Mouse (Mus musculus) midbrain, embryonic 14.5 days (tissue): ENCODE data around the gene Dpf3. TPM values are rescaled to one million over a fixed set of nuclear protein-coding genes. Genes with fewer than 3 reads are reported as not detected.

ENCODE experiments used
- ATAC-seq: fragments of 200-750 bp; cut with Nextera tagmentation; 2 replicates; pipeline ENCODE4 v1.8.0; 2017; ENCODE audit warnings: moderate number of reproducible peaks, moderate library complexity; ENCODE audit not compliant: low FRiP score, low TSS enrichment
- DNase-seq: peaks from one replicate; pipeline ENCODE4 v3.0.0-alpha.2; 2015
- H3K27ac ChIP-seq: fragments of 300-500 bp; sonication (generic); replicated peaks from 2 replicates; pipeline ENCODE4 v1.5.1; 2014; ENCODE audit warnings: mild to moderate bottlenecking, low read depth, low read length, moderate library complexity
- H3K27me3 ChIP-seq: fragments of 300-500 bp; sonication (generic); 2 replicates; pipeline ENCODE4 v1.6.1; 2014; ENCODE audit warnings: low read length, control low read depth, mixed read lengths; ENCODE audit not compliant: control insufficient read depth, insufficient read depth
- H3K36me3 ChIP-seq: fragments of 300-500 bp; sonication (generic); 2 replicates; pipeline ENCODE4 v1.6.1; 2014; ENCODE audit warnings: low read length, control low read depth; ENCODE audit not compliant: control insufficient read depth, insufficient read depth
- H3K4me1 ChIP-seq: fragments of 300-500 bp; sonication (generic); 2 replicates; pipeline ENCODE4 v1.6.1; 2014; ENCODE audit warnings: mild to moderate bottlenecking, antibody characterized with exemption, low read length, control low read depth; ENCODE audit not compliant: control insufficient read depth, insufficient read depth
- H3K4me2 ChIP-seq: fragments of 300-500 bp; sonication (generic); 2 replicates; pipeline ENCODE4 v1.6.1; 2014; ENCODE audit warnings: mild to moderate bottlenecking, low read length, moderate library complexity
- H3K4me3 ChIP-seq: fragments of 300-500 bp; sonication (generic); replicated peaks from 2 replicates; pipeline ENCODE4 v1.5.1; 2014; ENCODE audit warnings: low read depth, low read length
- H3K9ac ChIP-seq: fragments of 300-500 bp; sonication (generic); replicated peaks from 2 replicates; pipeline ENCODE4 v1.6.1; 2014; ENCODE audit warnings: mild to moderate bottlenecking, low read length, moderate library complexity
- H3K9me3 ChIP-seq: fragments of 300-500 bp; sonication (generic); 2 replicates; pipeline ENCODE4 v1.6.1; 2016; ENCODE audit warnings: low read length, control low read depth, mixed read lengths; ENCODE audit not compliant: control insufficient read depth
- WGBS: fragments of 180-500 bp; shearing (Covaris S2); extraction: QIAGEN DNeasy Blood & Tissue Kit; methylation state at CpG from one replicate; pipeline ENCODE4 v1.1.7; 2014; 5-methylcytosine and 5-hydroxymethylcytosine counted together
- polyA plus RNA-seq: library from polyadenylated mRNA; unstranded; fragments of >200 nt; fragmentation: Nextera tagmentation; extraction: Ambion mirVana; gene quantifications from 2 replicates; pipeline ENCODE4 v1.2.1, GENCODE M21; 2014

Gene Dpf3
- polyA plus RNA-seq, 1 experiment from 2014 or later, result 30.1 TPM

GRCm38 (mm10) chr12:83330056-83330455 lies 157.5 kb downstream of the Dpf3 start:
- 83% methylated on average over 7 of the region's 7 CpGs for WGBS
- 0 out of 2 replicates have a peak, but pooled peaks cover 3% of the 10 kb centered on the region for H3K4me1 ChIP-seq
- no peak overlapping the region for H3K4me3 ChIP-seq
- no peaks in the 10 kb centered on the region for H3K27me3 ChIP-seq
- no peaks in the 10 kb centered on the region for H3K36me3 ChIP-seq
- H3K4me2 ChIP-seq, result no peak overlapping the region
- ATAC-seq (no peak), DNase-seq (no peak)
- no peak overlapping the region for H3K27ac ChIP-seq
- H3K9me3 ChIP-seq, result no peaks in the 10 kb centered on the region
- no peak overlapping the region for H3K9ac ChIP-seq

GRCm38 (mm10) chr12:83328899-83329298 lies 158.6 kb downstream of the Dpf3 start:
- ATAC-seq (no peak), DNase-seq (peak; percentile 35)
- WGBS, result 77% methylated on average over 13 of the region's 13 CpGs

DNA sequence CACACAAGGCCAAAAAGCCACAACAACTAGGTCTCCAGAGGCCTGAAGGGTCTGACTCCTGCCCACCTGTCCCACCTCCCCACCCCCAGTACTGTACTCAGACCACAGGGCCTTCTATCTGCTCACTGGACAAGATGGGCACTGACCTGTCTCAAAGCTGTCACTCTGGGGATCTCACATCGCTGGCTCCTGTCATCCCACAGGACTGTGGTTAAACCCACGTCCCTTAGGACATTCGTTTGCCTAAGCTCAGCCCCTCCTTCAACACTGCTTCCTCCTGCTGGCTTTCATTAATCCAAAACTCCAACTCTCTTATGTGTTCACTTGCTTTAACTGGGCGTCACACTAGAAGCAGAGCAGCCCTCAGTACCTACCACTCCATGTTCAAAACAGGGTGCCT lies 159.0 kb downstream of the Dpf3 start:
- Histone ChIP-seq H3K9ac (no peak overlapping the region), H3K36me3 (no peaks in the 10 kb centered on the region), H3K27ac (no peak overlapping the region), H3K27me3 (no peaks in the 10 kb centered on the region), H3K4me2 (no peak overlapping the region), H3K4me1 (0 out of 2 replicates have a peak, but pooled peaks cover 3% of the 10 kb centered on the region), H3K4me3 (no peak overlapping the region), H3K9me3 (no peaks in the 10 kb centered on the region)
- DNase-seq (no peak), ATAC-seq (no peak)
- 58% methylated on average over 4 of the region's 4 CpGs for WGBS

More at GRCm38 (mm10) chr12:83328899-83329298, 158.6 kb downstream of the Dpf3 start:
- no peak overlapping the region for H3K9ac ChIP-seq
- no peaks in the 10 kb centered on the region for H3K36me3 ChIP-seq
- no peak overlapping the region for H3K4me3 ChIP-seq
- H3K27me3 ChIP-seq, result no peaks in the 10 kb centered on the region
- H3K4me2 ChIP-seq, result no peak overlapping the region
- H3K27ac ChIP-seq, result no peak overlapping the region
- H3K9me3 ChIP-seq, result no peaks in the 10 kb centered on the region
- 0 out of 2 replicates have a peak, but pooled peaks cover 3% of the 10 kb centered on the region for H3K4me1 ChIP-seq

DNA sequence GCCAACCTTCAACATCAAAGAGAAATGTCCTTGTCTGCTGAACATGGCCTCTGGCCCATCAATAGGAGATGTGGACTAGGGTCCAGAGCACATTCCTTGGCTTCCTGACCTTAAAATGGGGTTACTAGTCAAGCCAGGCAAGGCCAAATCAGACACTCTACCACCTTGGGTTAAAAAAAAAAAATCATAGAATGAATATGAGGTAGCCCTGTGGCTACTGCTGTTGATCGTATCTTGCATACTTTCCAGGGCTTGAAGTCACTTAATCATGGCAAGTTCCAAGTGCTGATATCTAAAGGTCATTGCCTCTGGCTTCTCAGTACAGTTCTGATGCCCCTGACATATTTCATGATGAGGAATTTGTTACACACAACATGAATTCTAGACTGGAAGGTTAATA lies 160.1 kb downstream of the Dpf3 start:
- Histone ChIP-seq H3K9ac (no peak overlapping the region), H3K36me3 (no peaks in the 10 kb centered on the region), H3K27me3 (no peaks in the 10 kb centered on the region), H3K4me2 (no peak overlapping the region), H3K4me3 (no peak overlapping the region), H3K9me3 (no peaks in the 10 kb centered on the region), H3K27ac (no peak overlapping the region), H3K4me1 (0 out of 2 replicates have a peak, but pooled peaks cover 3% of the 10 kb centered on the region)
- ATAC-seq (no peak), DNase-seq (no peak)
- WGBS, result 92% methylated on average over 1 of the region's 1 CpGs

- H3K9ac ChIP-seq, result no peak overlapping the region
- DNase-seq (no peak), ATAC-seq (no peak)
- WGBS, result 70% methylated on average over 3 of the region's 3 CpGs
- H3K9me3 ChIP-seq, result no peaks in the 10 kb centered on the region
- H3K36me3 ChIP-seq, result no peaks in the 10 kb centered on the region
- H3K27me3 ChIP-seq, result no peaks in the 10 kb centered on the region
- H3K4me2 ChIP-seq, result no peak overlapping the region
- H3K4me3 ChIP-seq, result no peak overlapping the region
- H3K4me1 ChIP-seq, result peaks cover 9% of the 10 kb centered on the region; the same call in 1 of the 2 replicates
- no peak overlapping the region for H3K27ac ChIP-seq
These were observed 166.8 kb downstream of the Dpf3 start for GRCm38 (mm10) chr12:83320725-83321124.

DNA sequence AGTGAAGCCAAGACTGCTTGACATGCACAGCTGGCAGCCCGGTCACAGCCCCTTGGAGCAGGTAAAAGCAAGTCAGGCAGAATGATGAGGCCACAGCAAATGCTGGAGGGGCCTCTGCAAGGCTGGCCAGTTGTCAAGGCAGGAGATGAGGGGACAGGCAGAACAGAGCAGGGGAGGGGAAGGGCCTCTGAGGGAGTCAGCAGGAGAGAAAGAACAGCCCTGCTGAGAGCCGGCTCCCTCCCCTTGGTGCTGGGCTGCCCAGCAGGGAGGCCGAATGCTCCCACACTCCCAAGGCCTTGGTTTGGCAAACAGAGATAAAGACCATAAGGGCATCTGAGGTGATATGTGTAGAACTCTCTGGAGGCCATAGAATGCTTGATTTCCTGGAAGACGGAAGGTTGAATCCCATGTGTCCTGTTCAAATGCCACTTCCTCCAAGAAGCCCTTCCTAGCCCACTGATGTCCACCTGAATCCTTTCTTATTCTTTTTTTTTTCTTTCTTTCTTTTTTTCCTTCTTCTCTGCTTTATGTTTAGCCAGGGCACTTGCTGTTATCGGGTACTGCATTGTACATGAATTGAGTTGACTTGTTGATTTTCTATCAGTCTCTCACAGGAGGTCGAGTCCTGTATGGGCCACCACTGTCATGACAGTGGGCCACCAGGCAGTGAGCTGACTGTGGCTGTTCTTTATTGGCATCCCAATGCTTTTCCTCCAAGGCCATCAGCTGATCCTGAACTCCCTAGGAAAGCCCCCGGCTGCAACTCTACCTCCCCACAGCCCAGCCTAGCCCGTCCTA lies 169.7 kb downstream of the Dpf3 start:
- Histone ChIP-seq H3K27ac (no peak overlapping the region), H3K9ac (no peak overlapping the region), H3K36me3 (no peaks in the 10 kb centered on the region), H3K4me3 (no peak overlapping the region), H3K4me2 (no peak overlapping the region), H3K27me3 (no peaks in the 10 kb centered on the region), H3K4me1 (peaks cover 9% of the 10 kb centered on the region; the same call in 1 of the 2 replicates), H3K9me3 (no peaks in the 10 kb centered on the region)
- 64% methylated on average over 8 of the region's 8 CpGs for WGBS
- DNase-seq (no peak), ATAC-seq (no peak)

DNA sequence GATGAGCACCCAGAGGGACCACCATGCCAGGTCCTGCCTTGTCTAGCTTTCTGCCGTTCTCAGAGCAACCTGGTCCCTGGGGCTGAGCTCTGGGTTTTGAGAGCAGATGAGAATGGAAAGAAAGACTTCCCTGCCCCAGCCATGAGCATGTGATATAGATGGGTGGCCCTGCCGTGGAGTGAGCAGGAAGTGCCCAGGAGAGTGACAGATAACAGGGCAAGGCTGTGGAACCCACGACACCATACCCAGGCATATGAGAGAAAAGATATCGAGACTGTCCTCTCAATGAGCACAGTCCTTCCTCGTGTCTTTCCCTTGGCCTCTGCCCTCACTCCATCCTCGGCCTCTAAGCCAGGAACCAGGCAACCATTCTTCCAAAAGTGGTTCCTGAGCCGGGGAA lies 172.8 kb downstream of the Dpf3 start:
- Histone ChIP-seq H3K4me1 (peaks cover 9% of the 10 kb centered on the region; the same call in 1 of the 2 replicates), H3K4me3 (no peak overlapping the region), H3K36me3 (no peaks in the 10 kb centered on the region), H3K27me3 (no peaks in the 10 kb centered on the region), H3K4me2 (no peak overlapping the region), H3K27ac (no peak overlapping the region), H3K9me3 (no peaks in the 10 kb centered on the region), H3K9ac (no peak overlapping the region)
- WGBS, result 82% methylated on average over 7 of the region's 7 CpGs
- ATAC-seq (no peak), DNase-seq (no peak)

GRCm38 (mm10) chr12:83312818-83313217 lies 174.7 kb downstream of the Dpf3 start:
- WGBS, result 92% methylated on average over 9 of the region's 9 CpGs
- ATAC-seq, result no peak
- H3K36me3 ChIP-seq, result no peaks in the 10 kb centered on the region
- no peak for DNase-seq
- no peaks in the 10 kb centered on the region for H3K9me3 ChIP-seq
- H3K4me1 ChIP-seq, result peaks cover 9% of the 10 kb centered on the region; the same call in 1 of the 2 replicates
- H3K4me3 ChIP-seq, result no peak overlapping the region
- H3K4me2 ChIP-seq, result no peak overlapping the region
- no peak overlapping the region for H3K27ac ChIP-seq
- H3K27me3 ChIP-seq, result no peaks in the 10 kb centered on the region
- no peak overlapping the region for H3K9ac ChIP-seq

- Histone ChIP-seq H3K36me3 (no peaks in the 10 kb centered on the region), H3K27ac (no peak overlapping the region), H3K4me3 (no peak overlapping the region), H3K9ac (no peak overlapping the region), H3K9me3 (no peaks in the 10 kb centered on the region), H3K27me3 (no peaks in the 10 kb centered on the region), H3K4me2 (no peak overlapping the region), H3K4me1 (no peaks in the 10 kb centered on the region)
- ATAC-seq (no peak), DNase-seq (no peak)
- 64% methylated on average over 11 of the region's 11 CpGs for WGBS
These were observed 176.9 kb downstream of the Dpf3 start for GRCm38 (mm10) chr12:83310567-83310966.
